ENCODE assay signal across 8 mouse cellular contexts in the genomic region with DNA sequence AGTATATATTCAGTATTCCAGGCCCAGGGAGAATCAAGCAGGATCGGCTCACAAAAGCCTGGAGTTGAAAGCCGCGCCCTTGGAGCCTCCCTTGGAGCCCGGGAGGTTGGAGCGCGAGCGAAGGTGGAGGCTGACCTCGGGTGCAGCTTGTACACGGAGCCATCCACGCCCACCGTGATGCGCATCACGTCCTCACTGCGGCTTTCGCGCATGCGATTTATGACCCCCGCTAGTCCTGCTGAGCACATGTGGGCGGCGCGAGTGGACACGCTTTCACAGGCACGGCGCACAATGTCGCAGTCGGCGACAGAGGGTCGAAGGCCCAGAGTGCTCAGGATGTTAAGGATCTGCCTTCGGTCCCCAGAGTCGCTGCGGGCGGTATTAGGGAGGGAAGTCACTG. TPM values are rescaled to one million over a fixed set of nuclear protein-coding genes. Genes with fewer than 3 reads are reported as not detected.
DNase-seq lines count a peak whose midpoint lies in the region; ATAC-seq and TF ChIP-seq lines count a peak whose summit lies in the region.

No protein-coding gene starts in this region.

- 0 out of 2 replicates have a peak, but pooled peaks cover 7% of the 10 kb centered on the region for H3K27me3 ChIP-seq in heart, postnatal 0 days (ENCODE audit: control insufficient read depth, insufficient read depth, low read length)
- peaks cover 10% of the 10 kb centered on the region for H3K27me3 ChIP-seq in limb, embryonic 11.5 days (ENCODE audit: control insufficient read depth, insufficient read depth, low read length)
- peaks cover 4% of the 10 kb centered on the region; the same call in 1 of the 2 replicates for H3K27me3 ChIP-seq in neural tube, embryonic 12.5 days (replicated peaks)

- H3K4me3 ChIP-seq in heart, postnatal 0 days (ENCODE audit: low read depth, low read length) = peak overlapping the region; percentile 18
- H3K4me3 ChIP-seq in limb, embryonic 11.5 days (ENCODE audit: low read depth, low read length) = peak overlapping the region; percentile 24
- peak overlapping the region; percentile 29 for H3K4me3 ChIP-seq in neural tube, embryonic 12.5 days

- peak overlapping the region; percentile 50 for H3K4me2 ChIP-seq in heart, postnatal 0 days (ENCODE audit: low read depth, low read length)
- H3K4me2 ChIP-seq in limb, embryonic 11.5 days (ENCODE audit: low read depth, severe bottlenecking) = peak overlapping the region; percentile 77
- peak overlapping the region; percentile 68 for H3K4me2 ChIP-seq in neural tube, embryonic 12.5 days (replicated peaks)

- no peaks in the 10 kb centered on the region for H3K36me3 ChIP-seq in heart, postnatal 0 days (replicated peaks; ENCODE audit: control insufficient read depth, insufficient read depth, low read length)
- no peaks in the 10 kb centered on the region for H3K36me3 ChIP-seq in limb, embryonic 11.5 days (ENCODE audit: control insufficient read depth, insufficient read depth, low read length)
- no peaks in the 10 kb centered on the region for H3K36me3 ChIP-seq in neural tube, embryonic 12.5 days

- 6% methylated on average over 32 of the region's 32 CpGs for WGBS in heart, postnatal 0 days
- WGBS in limb, embryonic 11.5 days = under 1% methylated on average over 32 of the region's 32 CpGs
- WGBS in neural tube, embryonic 12.5 days = 1% methylated on average over 32 of the region's 32 CpGs

- no peak for TF ChIP-seq EP300 in heart, postnatal 0 days (IDR thresholded peaks at IDR 0.05; ENCODE audit: low read depth)

- H3K4me1 ChIP-seq in heart, postnatal 0 days (ENCODE audit: control insufficient read depth, insufficient read depth) = peaks cover 12% of the 10 kb centered on the region
- peaks cover 14% of the 10 kb centered on the region for H3K4me1 ChIP-seq in limb, embryonic 11.5 days (ENCODE audit: control insufficient read depth, insufficient read depth, low read length)
- peaks cover 32% of the 10 kb centered on the region for H3K4me1 ChIP-seq in neural tube, embryonic 12.5 days

- no peak for TF ChIP-seq CTCF in heart, postnatal 0 days (IDR thresholded peaks at IDR 0.05; ENCODE audit: low read depth)

- no peak overlapping the region for H3K27ac ChIP-seq in heart, postnatal 0 days (ENCODE audit: low read depth)
- H3K27ac ChIP-seq in limb, embryonic 11.5 days (replicated peaks; ENCODE audit: low read depth, low read length) = no peak overlapping the region
- no peak overlapping the region for H3K27ac ChIP-seq in neural tube, embryonic 12.5 days

- ATAC-seq in heart, postnatal 0 days (ENCODE audit: insufficient read depth, low read depth) = peak; percentile 62
- ATAC-seq in limb, embryonic 11.5 days (ENCODE audit: insufficient number of reproducible peaks, low FRiP score, low TSS enrichment, low read depth) = peak; percentile 49; the same call in 1 of the 2 replicates
- peak; percentile 85 for ATAC-seq in neural tube, embryonic 12.5 days (ENCODE audit: low FRiP score, low read depth)

- no peak overlapping the region for H3K9ac ChIP-seq in heart, postnatal 0 days (replicated peaks; ENCODE audit: low read depth, low read length)
- H3K9ac ChIP-seq in limb, embryonic 11.5 days (ENCODE audit: low read length) = peak overlapping the region; percentile 54
- peak overlapping the region; percentile 49 for H3K9ac ChIP-seq in neural tube, embryonic 12.5 days

- DNase-seq in adrenal gland, postnatal 10 days = peak; percentile 63
- DNase-seq in adrenal gland, postnatal 4 days (ENCODE audit: low spot score in 2 of 2) = no peak
- DNase-seq in urinary bladder, postnatal 14 days (ENCODE audit: low spot score) = peak; percentile 64
- DNase-seq in urinary bladder, adult 2 months (ENCODE audit: low spot score) = no peak
- DNase-seq in heart, postnatal 0 days (ENCODE audit: low spot score) = no peak
- peak; percentile 83 for DNase-seq in limb, embryonic 11.5 days (ENCODE audit: low spot score)
- no peak for DNase-seq in spleen, adult 12 weeks (ENCODE audit: low spot score)

- H3K9me3 ChIP-seq in heart, postnatal 0 days (replicated peaks; ENCODE audit: control insufficient read depth, low read length) = no peaks in the 10 kb centered on the region
- H3K9me3 ChIP-seq in limb, embryonic 11.5 days (ENCODE audit: control insufficient read depth, low read length) = no peaks in the 10 kb centered on the region
- no peaks in the 10 kb centered on the region for H3K9me3 ChIP-seq in neural tube, embryonic 12.5 days

RNA-seq across cellular contexts. Expression of a gene that starts 3.4 kb away (rescaled TPM):
- under 1 TPM in 1 of 2 experiments, not detected in 1; 0.66 TPM for total RNA-seq in adrenal gland, postnatal 10 days (2021)
- total RNA-seq in adrenal gland, postnatal 4 days (2021) = under 1 TPM; 0.56 to 0.76 TPM
- polyA plus RNA-seq in urinary bladder, adult 2 months (2012; rRNA removed) = 1.4 and 3.7 TPM in 2 replicates
- total RNA-seq in heart, postnatal 0 days (2014; rRNA removed; ENCODE audit: low replicate concordance) = 1,536 and 2,717 TPM in 2 replicates
- 5,015 and 6,387 TPM in 2 replicates for polyA plus RNA-seq in heart, postnatal 0 days (2015; fragmentation: Nextera tagmentation; extraction: Ambion mirVana)
- 2.2 and 3.6 TPM in 2 replicates for polyA plus RNA-seq in limb, embryonic 11.5 days (2014; fragmentation: Nextera tagmentation; extraction: Ambion mirVana)
- 5.1 and 5.5 TPM in 2 replicates for polyA plus RNA-seq in neural tube, embryonic 12.5 days (2016; fragmentation: Nextera tagmentation; extraction: Ambion mirVana)

RNA-seq across cellular contexts. Expression of a gene that starts 23.9 kb away (rescaled TPM):
- total RNA-seq in adrenal gland, postnatal 10 days (2021) = 10 to 100 TPM; 48.6 to 53.0 TPM
- 10 to 100 TPM; 61.2 to 78.6 TPM for total RNA-seq in adrenal gland, postnatal 4 days (2021)
- polyA plus RNA-seq in urinary bladder, adult 2 months (2012; rRNA removed) = 36.4 and 43.2 TPM in 2 replicates
- 23.9 and 58.7 TPM in 2 replicates for total RNA-seq in heart, postnatal 0 days (2014; rRNA removed; ENCODE audit: low replicate concordance)
- polyA plus RNA-seq in heart, postnatal 0 days (2015; fragmentation: Nextera tagmentation; extraction: Ambion mirVana) = 54.6 and 60.0 TPM in 2 replicates
- 103 and 111 TPM in 2 replicates for polyA plus RNA-seq in limb, embryonic 11.5 days (2014; fragmentation: Nextera tagmentation; extraction: Ambion mirVana)
- polyA plus RNA-seq in neural tube, embryonic 12.5 days (2016; fragmentation: Nextera tagmentation; extraction: Ambion mirVana) = 77.5 and 81.5 TPM in 2 replicates

RNA-seq across cellular contexts. Expression of a gene that starts 40.2 kb away (rescaled TPM):
- total RNA-seq in adrenal gland, postnatal 10 days (2021) = 100 to 1,000 TPM; 153 to 172 TPM
- total RNA-seq in adrenal gland, postnatal 4 days (2021) = 100 to 1,000 TPM; 293 to 325 TPM
- 110 and 160 TPM in 2 replicates for polyA plus RNA-seq in urinary bladder, adult 2 months (2012; rRNA removed)
- total RNA-seq in heart, postnatal 0 days (2014; rRNA removed; ENCODE audit: low replicate concordance) = 14.2 and 23.5 TPM in 2 replicates
- 17.5 and 19.4 TPM in 2 replicates for polyA plus RNA-seq in heart, postnatal 0 days (2015; fragmentation: Nextera tagmentation; extraction: Ambion mirVana)
- 5.3 and 7.2 TPM in 2 replicates for polyA plus RNA-seq in limb, embryonic 11.5 days (2014; fragmentation: Nextera tagmentation; extraction: Ambion mirVana)
- polyA plus RNA-seq in neural tube, embryonic 12.5 days (2016; fragmentation: Nextera tagmentation; extraction: Ambion mirVana) = 19.0 TPM in 2 replicates

RNA-seq across cellular contexts. Expression of a gene that starts 47.9 kb away (rescaled TPM):
- 1 to 10 TPM; 2.9 to 3.0 TPM for total RNA-seq in adrenal gland, postnatal 10 days (2021)
- 1 to 10 TPM; 5.1 to 6.3 TPM for total RNA-seq in adrenal gland, postnatal 4 days (2021)
- polyA plus RNA-seq in urinary bladder, adult 2 months (2012; rRNA removed) = 0.03 and 0.08 TPM in 2 replicates
- not detected in 2 replicates for total RNA-seq in heart, postnatal 0 days (2014; rRNA removed; ENCODE audit: low replicate concordance)
- polyA plus RNA-seq in heart, postnatal 0 days (2015; fragmentation: Nextera tagmentation; extraction: Ambion mirVana) = 0.71 and 0.78 TPM in 2 replicates
- 0.41 and 1.6 TPM in 2 replicates for polyA plus RNA-seq in limb, embryonic 11.5 days (2014; fragmentation: Nextera tagmentation; extraction: Ambion mirVana)
- 1.4 and 2.0 TPM in 2 replicates for polyA plus RNA-seq in neural tube, embryonic 12.5 days (2016; fragmentation: Nextera tagmentation; extraction: Ambion mirVana)

RNA-seq across cellular contexts. Expression of a gene that starts 53.5 kb away (rescaled TPM):
- 10 to 100 TPM; 71.5 to 79.3 TPM for total RNA-seq in adrenal gland, postnatal 10 days (2021)
- total RNA-seq in adrenal gland, postnatal 4 days (2021) = 10 to 100 TPM; 97.9 to 98.2 TPM
- 35.5 and 45.1 TPM in 2 replicates for polyA plus RNA-seq in urinary bladder, adult 2 months (2012; rRNA removed)
- total RNA-seq in heart, postnatal 0 days (2014; rRNA removed; ENCODE audit: low replicate concordance) = 55.8 and 83.9 TPM in 2 replicates
- polyA plus RNA-seq in heart, postnatal 0 days (2015; fragmentation: Nextera tagmentation; extraction: Ambion mirVana) = 35.2 and 37.4 TPM in 2 replicates
- 29.0 and 30.3 TPM in 2 replicates for polyA plus RNA-seq in limb, embryonic 11.5 days (2014; fragmentation: Nextera tagmentation; extraction: Ambion mirVana)
- polyA plus RNA-seq in neural tube, embryonic 12.5 days (2016; fragmentation: Nextera tagmentation; extraction: Ambion mirVana) = 59.0 and 62.1 TPM in 2 replicates

Comparison
In these comparisons a context has a peak if more than half of its experiments do, and no peak if none do; other contexts are left out.
1. DNase-seq: peak in adrenal gland, postnatal 10 days (single experiment), urinary bladder, postnatal 14 days (single experiment) and limb, embryonic 11.5 days (single experiment); none in adrenal gland, postnatal 4 days (0 of 2), urinary bladder, adult 2 months (single experiment), heart, postnatal 0 days (single experiment) and spleen, adult 12 weeks (single experiment).
2. RNA of a gene that starts 3.4 kb away (polyA plus RNA-seq): 5,015 to 6,387 TPM in heart, postnatal 0 days; 5.1 to 5.5 TPM in neural tube, embryonic 12.5 days, 1.4 to 3.7 TPM in urinary bladder, adult 2 months and 2.2 to 3.6 TPM in limb, embryonic 11.5 days; every median in the first group is over 100 times any median in the second.
3. Peak in every context shown above with its lines, with median percentiles within 50 percentile points of each other: ATAC-seq, H3K4me2 ChIP-seq and H3K4me3 ChIP-seq.